Mouse (Mus musculus) heart, postnatal 0 days (tissue): ENCODE data around the gene Apoc4.

Source experiments
- CTCF ChIP-seq: IDR thresholded peaks from 2 replicates; pipeline ENCODE4 v1.5.1; 2016; ENCODE audit warnings: antibody characterized with exemption, control low read depth, low read depth
- EP300 ChIP-seq: IDR thresholded peaks from 2 replicates; pipeline ENCODE4 v1.6.1; 2016; ENCODE audit warnings: antibody characterized with exemption, low read depth

DNA sequence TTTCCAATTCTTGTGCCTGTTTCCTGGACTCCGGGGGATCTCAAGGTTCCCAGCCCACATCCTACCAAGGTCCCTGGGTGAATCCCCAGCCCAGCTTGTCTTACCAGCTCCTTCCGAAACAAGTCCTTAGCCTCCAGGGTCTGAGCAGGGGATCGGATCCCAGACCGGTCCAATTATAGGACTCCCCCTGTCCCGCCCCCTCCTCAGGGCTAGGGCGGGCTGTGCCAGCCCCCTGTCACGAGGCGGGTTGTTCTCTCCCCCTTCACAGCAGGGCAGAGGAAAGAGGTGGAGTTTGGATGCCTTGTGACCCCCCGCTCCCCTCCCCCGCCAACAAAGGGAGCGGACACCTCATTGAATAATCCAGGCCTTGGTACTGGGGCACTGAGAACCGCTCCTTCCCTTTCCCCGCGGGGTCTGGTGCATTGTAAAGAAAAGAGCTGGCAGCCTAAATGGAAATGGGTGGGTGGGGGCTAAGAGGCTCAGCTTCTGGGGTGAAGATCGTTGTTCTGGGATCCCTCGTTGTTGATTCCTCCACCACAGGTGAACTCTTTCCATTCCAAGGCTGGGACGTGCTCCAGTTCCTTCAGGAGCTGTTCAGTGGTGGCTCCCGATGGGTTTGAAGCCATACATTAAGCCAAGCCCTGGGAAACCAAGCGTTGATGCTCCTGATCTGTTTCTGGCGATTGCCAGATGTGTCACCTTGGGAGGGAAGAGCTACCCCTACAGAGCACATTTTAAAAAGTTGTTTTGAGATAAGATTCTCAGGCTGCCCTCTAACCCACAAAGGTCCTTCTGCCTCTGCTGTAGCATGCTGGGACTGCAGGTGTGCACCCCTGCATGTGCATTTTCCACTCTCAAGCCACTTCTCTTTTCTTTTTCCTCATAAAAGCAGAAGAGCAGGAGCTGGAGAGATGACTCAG lies 17.9 kb upstream of the Apoc4 start, which contains the start of gene Apoe:
- TF ChIP-seq CTCF, result no peak
- no peak; the same call in 1 of the 2 replicates for TF ChIP-seq EP300
